Mouse (Mus musculus): ENCODE data around the gene Ccdc47.

Ccdc47 gene

DNA sequence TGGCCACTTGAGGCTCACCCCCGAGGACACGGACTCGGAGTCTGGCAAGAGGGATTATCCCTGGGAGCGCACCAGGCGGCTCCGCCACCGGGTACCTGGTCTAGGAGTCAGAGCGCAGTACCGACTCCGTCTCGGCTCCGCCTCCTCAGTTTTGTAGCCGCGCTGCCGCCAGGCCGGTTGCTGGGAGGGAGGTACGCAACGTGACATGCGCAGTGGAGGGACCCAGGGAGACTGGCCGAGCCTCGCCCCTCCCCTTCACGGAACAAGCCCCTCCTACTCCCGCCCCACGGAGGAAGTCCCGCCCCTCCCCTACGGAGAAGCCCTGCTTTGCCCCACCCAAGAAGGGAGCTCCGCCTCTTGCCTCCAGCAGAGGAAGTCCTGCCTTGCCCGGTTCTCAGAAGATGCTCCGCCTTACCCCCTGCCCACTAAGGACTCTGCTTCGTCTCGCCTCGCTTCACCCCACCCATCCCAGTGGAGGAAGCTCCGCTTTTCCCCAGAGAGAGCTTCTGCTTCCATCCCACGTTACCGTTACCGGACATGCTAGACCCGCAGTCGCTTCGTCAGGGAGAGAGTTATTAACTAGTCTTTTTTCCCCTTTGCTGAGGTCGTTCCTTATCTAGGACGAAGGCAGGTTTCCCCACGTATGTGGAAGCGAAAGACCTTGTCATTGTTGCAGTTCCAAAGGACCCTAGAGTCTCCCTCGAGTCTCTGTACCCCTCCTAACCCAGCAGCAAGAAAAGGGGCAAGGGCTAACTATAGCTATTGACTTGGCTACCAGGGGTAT, 22.6 kb downstream of the Ccdc47 start:
- Histone ChIP-seq H3K4me3 (replicated peaks; ENCODE audit: low read length) (peak overlapping the region; percentile 96), H3K36me3 (ENCODE audit: insufficient read depth, low read length) (peaks cover 30% of the 10 kb centered on the region), H3K9me3 (ENCODE audit: low read length) (no peaks in the 10 kb centered on the region), H3K4me1 (replicated peaks; ENCODE audit: low read depth, low read length) (peaks cover 31% of the 10 kb centered on the region), H3K27me3 (ENCODE audit: insufficient read depth, low read length) (no peaks in the 10 kb centered on the region)
- TF ChIP-seq CTCF (conservative IDR thresholded peaks at IDR 0.05; ENCODE audit: low read length) (no peak), NANOG (IDR thresholded peaks at IDR 0.05; ENCODE audit: borderline replicate concordance, low read length) (no peak), POU5F1 (IDR thresholded peaks at IDR 0.05; ENCODE audit: borderline replicate concordance, low read length) (no peak)

DNA sequence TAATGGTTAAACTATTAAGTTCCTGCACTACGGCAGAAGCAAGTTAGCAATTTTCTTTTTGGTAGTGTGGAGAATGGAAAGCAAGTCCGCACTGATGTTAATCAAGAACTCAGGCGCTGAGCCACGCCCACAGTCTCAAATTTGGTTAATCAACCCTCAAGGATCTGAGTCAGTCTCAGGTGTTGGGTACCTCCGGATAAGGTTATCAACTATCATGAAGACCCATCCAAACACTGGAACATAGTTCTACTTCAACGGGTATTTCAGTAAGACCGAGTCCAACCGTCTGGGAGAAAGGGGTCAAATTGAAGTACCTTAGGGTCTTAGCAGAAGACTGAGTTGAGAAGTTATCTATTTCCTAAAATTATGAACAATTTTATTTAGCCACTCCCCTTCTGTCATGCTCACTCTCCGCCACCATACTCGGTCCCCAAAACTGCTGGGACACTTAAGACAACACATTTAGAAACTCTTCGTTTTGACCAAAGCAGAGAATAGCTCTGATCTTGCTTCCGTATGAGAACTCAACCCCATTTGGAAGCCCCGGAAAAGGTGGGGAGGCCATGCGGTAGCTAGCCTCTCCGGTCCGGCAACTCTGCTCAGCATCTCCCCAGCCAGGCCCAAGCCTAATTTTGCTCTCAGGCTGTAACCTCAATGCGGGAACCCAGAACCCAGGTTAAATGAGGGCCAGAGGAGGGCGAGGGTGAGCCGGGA, 23.3 kb downstream of the Ccdc47 start:
- peaks cover 23% of the 10 kb centered on the region for H3K36me3 ChIP-seq (ENCODE audit: insufficient read depth, low read length)
- H3K27me3 ChIP-seq (ENCODE audit: insufficient read depth, low read length) = no peaks in the 10 kb centered on the region
- H3K9me3 ChIP-seq (ENCODE audit: low read length) = no peaks in the 10 kb centered on the region
- TF ChIP-seq NANOG (IDR thresholded peaks at IDR 0.05; ENCODE audit: borderline replicate concordance, low read length) (no peak), POU5F1 (IDR thresholded peaks at IDR 0.05; ENCODE audit: borderline replicate concordance, low read length) (no peak), CTCF (conservative IDR thresholded peaks at IDR 0.05; ENCODE audit: low read length) (no peak)
- H3K4me3 ChIP-seq (replicated peaks; ENCODE audit: low read length) = peak overlapping the region; percentile 96
- peaks cover 34% of the 10 kb centered on the region for H3K4me1 ChIP-seq (replicated peaks; ENCODE audit: low read depth, low read length)

- peak overlapping the region; percentile 96 for H3K4me3 ChIP-seq (replicated peaks; ENCODE audit: low read length)
- TF ChIP-seq NANOG (IDR thresholded peaks at IDR 0.05; ENCODE audit: borderline replicate concordance, low read length) (no peak), CTCF (conservative IDR thresholded peaks at IDR 0.05; ENCODE audit: low read length) (no peak), POU5F1 (IDR thresholded peaks at IDR 0.05; ENCODE audit: borderline replicate concordance, low read length) (no peak)
- H3K4me1 ChIP-seq (replicated peaks; ENCODE audit: low read depth, low read length) = peaks cover 40% of the 10 kb centered on the region
These were observed 23.9 kb downstream of the Ccdc47 start for GRCm38 (mm10) chr11:106192241-106192640.

DNA sequence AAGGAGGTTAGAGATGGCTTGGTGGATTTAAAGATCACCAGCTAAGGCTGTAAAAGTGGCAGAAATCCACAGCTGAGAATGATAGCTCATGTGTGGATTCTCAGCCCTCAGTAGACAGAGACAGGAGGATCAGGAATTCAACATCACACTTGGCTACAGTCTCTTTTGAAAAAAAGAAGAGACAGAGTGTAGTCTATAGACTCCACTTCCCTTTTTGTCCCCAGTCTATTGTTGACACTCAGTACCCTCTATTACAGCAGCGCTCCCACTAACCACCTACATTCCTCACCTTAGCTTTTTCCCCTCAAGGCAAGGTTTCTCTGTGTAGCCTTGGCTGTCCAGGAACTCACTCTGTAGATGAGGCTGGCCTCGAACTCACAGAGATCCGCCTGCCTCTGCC, 24.4 kb downstream of the Ccdc47 start:
- H3K4me1 ChIP-seq (replicated peaks; ENCODE audit: low read depth, low read length) = peaks cover 45% of the 10 kb centered on the region
- TF ChIP-seq CTCF (conservative IDR thresholded peaks at IDR 0.05; ENCODE audit: low read length) (no peak), POU5F1 (IDR thresholded peaks at IDR 0.05; ENCODE audit: borderline replicate concordance, low read length) (no peak), NANOG (IDR thresholded peaks at IDR 0.05; ENCODE audit: borderline replicate concordance, low read length) (no peak)

More at GRCm38 (mm10) chr11:106192241-106192640, 23.9 kb downstream of the Ccdc47 start:
- Histone ChIP-seq H3K36me3 (ENCODE audit: insufficient read depth, low read length) (peaks cover 17% of the 10 kb centered on the region), H3K27me3 (ENCODE audit: insufficient read depth, low read length) (no peaks in the 10 kb centered on the region), H3K9me3 (ENCODE audit: low read length) (no peaks in the 10 kb centered on the region)

DNA sequence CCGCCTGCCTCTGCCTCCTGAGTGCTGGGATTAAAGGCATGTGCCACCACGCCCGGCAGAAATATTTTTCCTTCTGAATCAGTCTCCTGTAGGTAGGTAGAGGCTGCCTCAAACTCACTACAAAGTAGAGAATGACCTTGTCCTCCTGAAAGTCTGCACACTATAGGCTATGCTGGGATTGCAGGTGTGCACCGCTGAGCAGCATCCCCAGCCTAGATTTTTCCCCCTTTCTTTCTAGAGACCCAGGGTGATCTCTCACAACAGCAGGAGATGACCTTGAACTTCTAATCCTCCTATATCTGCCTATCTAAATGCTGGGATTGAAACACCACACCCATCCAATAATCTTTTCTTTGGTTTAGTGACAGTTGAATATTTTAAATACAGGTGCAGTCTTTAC, 28.8 kb downstream of the Ccdc47 start:
- peaks cover 29% of the 10 kb centered on the region for H3K36me3 ChIP-seq (ENCODE audit: insufficient read depth, low read length)
- peaks cover 27% of the 10 kb centered on the region for H3K4me1 ChIP-seq (replicated peaks; ENCODE audit: low read depth, low read length)
- TF ChIP-seq NANOG (IDR thresholded peaks at IDR 0.05; ENCODE audit: borderline replicate concordance, low read length) (no peak; the same call in 1 of the 2 replicates), CTCF (conservative IDR thresholded peaks at IDR 0.05; ENCODE audit: low read length) (no peak), POU5F1 (IDR thresholded peaks at IDR 0.05; ENCODE audit: borderline replicate concordance, low read length) (no peak)
- no peaks in the 10 kb centered on the region for H3K27me3 ChIP-seq (ENCODE audit: insufficient read depth, low read length)
- no peaks in the 10 kb centered on the region for H3K9me3 ChIP-seq (ENCODE audit: low read length)
- H3K4me3 ChIP-seq (replicated peaks; ENCODE audit: low read length) = no peak overlapping the region

More for the DNA sequence above, 24.4 kb downstream of the Ccdc47 start:
- Histone ChIP-seq H3K9me3 (ENCODE audit: low read length) (no peaks in the 10 kb centered on the region), H3K27me3 (ENCODE audit: insufficient read depth, low read length) (no peaks in the 10 kb centered on the region), H3K36me3 (ENCODE audit: insufficient read depth, low read length) (peaks cover 13% of the 10 kb centered on the region), H3K4me3 (replicated peaks; ENCODE audit: low read length) (no peak overlapping the region)

- TF ChIP-seq POU5F1 (IDR thresholded peaks at IDR 0.05; ENCODE audit: borderline replicate concordance, low read length) (no peak), CTCF (conservative IDR thresholded peaks at IDR 0.05; ENCODE audit: low read length) (no peak), NANOG (IDR thresholded peaks at IDR 0.05; ENCODE audit: borderline replicate concordance, low read length) (no peak)
- no peaks in the 10 kb centered on the region for H3K27me3 ChIP-seq (ENCODE audit: insufficient read depth, low read length)
- H3K4me1 ChIP-seq (replicated peaks; ENCODE audit: low read depth, low read length) = no peaks in the 10 kb centered on the region
These were observed 35.7 kb downstream of the Ccdc47 start for GRCm38 (mm10) chr11:106180449-106180801.

GRCm38 (mm10) chr11:106179711-106180448, 36.3 kb downstream of the Ccdc47 start:
- H3K4me1 ChIP-seq (replicated peaks; ENCODE audit: low read depth, low read length) = no peaks in the 10 kb centered on the region
- no peak overlapping the region for H3K4me3 ChIP-seq (replicated peaks; ENCODE audit: low read length)
- peaks cover 23% of the 10 kb centered on the region for H3K36me3 ChIP-seq (ENCODE audit: insufficient read depth, low read length)
- TF ChIP-seq POU5F1 (IDR thresholded peaks at IDR 0.05; ENCODE audit: borderline replicate concordance, low read length) (no peak), CTCF (conservative IDR thresholded peaks at IDR 0.05; ENCODE audit: low read length) (no peak), NANOG (IDR thresholded peaks at IDR 0.05; ENCODE audit: borderline replicate concordance, low read length) (no peak)
- H3K9me3 ChIP-seq (ENCODE audit: low read length) = no peaks in the 10 kb centered on the region
- no peaks in the 10 kb centered on the region for H3K27me3 ChIP-seq (ENCODE audit: insufficient read depth, low read length)

More at GRCm38 (mm10) chr11:106180449-106180801, 35.7 kb downstream of the Ccdc47 start:
- Histone ChIP-seq H3K36me3 (ENCODE audit: insufficient read depth, low read length) (peaks cover 27% of the 10 kb centered on the region), H3K4me3 (replicated peaks; ENCODE audit: low read length) (no peak overlapping the region), H3K9me3 (ENCODE audit: low read length) (no peaks in the 10 kb centered on the region)
